Mouse (Mus musculus): ENCODE results near the gene Wdr1. TPM values are rescaled to one million over a fixed set of nuclear protein-coding genes. Genes with fewer than 3 reads are reported as not detected.

Wdr1 gene
- polyA plus RNA-seq, 1 experiment from 2014 or later, result 143 TPM

DNA sequence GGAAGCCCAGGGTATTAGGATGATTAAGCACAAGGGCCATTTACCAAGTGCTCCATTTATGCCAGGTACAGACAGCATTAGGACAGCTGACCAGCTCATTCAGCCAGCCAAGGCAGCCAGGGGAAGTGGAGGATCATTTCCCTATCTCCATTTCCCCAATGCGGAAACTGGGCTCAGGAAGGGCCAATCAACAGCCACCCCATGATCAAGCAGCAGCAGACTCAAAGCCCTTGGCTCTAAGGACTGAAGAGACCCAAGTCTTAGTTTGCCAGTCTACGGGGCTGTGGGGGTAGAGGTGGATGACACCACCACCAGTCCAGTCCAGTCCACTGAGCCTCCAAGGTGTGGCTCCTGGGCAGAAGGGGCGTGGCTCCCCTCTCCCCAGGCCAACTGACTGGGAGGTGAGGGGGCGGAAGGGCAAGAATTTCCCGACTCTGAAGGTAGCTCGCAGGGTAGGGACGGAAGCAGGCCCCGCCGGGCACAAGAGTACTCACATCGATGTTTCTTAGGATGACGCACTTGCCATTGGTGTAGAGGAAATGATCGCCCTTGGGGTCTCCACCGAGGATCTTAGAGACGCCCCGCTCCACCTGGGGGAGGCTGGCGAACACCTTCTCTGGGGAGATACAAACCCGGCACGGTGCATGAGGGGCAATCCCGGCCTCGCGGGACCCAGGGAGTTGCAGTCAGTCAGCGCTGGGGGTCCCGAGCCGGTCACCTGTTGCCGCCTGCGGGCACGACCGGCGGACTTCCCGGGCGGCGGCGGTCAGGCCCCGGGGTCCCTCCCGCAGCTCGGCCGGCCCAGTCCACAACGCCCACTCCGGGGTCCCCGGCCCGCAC lies 2.2 kb downstream of the Wdr1 start:
- peak overlapping the region; percentile 92 for H3K4me2 ChIP-seq (replicated peaks)
- H3K9ac ChIP-seq (replicated peaks), result peak overlapping the region; percentile 92
- peaks cover 39% of the 10 kb centered on the region for H3K36me3 ChIP-seq
- H3K4me3 ChIP-seq (replicated peaks), result peak overlapping the region; percentile 91
- H3K27me3 ChIP-seq, result no peaks in the 10 kb centered on the region
- H3K9me3 ChIP-seq, result no peaks in the 10 kb centered on the region
- 1% methylated on average over 41 of the region's 41 CpGs for WGBS
- peaks cover 35% of the 10 kb centered on the region for H3K4me1 ChIP-seq (replicated peaks)
- peak overlapping the region; percentile 88 for H3K27ac ChIP-seq
- ATAC-seq, result peak; percentile 63

DNA sequence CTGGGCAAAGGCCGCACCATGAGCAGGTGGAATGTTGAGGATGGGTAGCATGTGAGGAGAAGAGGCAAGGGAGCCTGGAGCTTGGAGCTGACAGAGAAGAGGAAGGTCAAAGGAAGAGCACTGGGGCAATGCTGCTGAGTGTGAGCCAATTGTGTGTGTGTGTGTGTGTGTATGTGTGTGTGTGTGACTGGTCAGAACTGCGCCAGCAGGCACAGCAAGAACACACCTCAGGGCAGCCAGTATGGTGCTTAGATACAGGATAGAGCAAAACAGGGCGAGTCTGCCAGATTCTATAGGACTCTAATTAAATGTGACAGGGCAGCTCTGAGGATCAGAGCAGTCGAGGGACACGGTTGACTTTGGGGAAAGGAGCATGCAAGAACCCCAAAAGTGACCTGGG lies 4.2 kb downstream of the Wdr1 start:
- Histone ChIP-seq H3K36me3 (peaks cover 57% of the 10 kb centered on the region), H3K4me1 (replicated peaks) (peaks cover 42% of the 10 kb centered on the region), H3K27me3 (no peaks in the 10 kb centered on the region), H3K27ac (no peak overlapping the region), H3K9ac (replicated peaks) (0 out of 2 replicates have a peak overlapping the region, but pooled peaks have one; percentile 23), H3K4me3 (replicated peaks) (no peak overlapping the region), H3K4me2 (replicated peaks) (no peak overlapping the region), H3K9me3 (no peaks in the 10 kb centered on the region)
- ATAC-seq, result no peak
- 90% methylated on average over 5 of the region's 5 CpGs for WGBS

DNA sequence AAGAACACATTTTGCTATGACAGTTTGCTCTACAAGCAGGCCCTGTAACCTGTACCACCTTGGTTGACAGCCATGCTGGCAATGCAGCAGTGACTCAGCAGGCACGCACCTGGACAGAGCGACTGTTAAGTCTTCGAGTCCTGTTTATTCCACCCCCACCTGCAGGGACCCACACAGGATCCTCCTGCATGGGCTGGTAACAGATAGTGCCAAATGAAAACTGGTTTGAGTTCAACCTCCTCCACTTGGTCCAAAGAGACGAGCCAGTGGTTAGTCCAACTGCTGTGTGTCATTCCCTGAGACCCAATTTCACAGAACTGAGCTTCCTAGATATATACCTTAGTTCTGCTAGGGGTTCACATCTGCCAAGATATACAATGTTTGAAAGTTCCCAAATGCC lies 5.2 kb downstream of the Wdr1 start:
- no peak overlapping the region for H3K4me3 ChIP-seq (replicated peaks)
- no peak overlapping the region for H3K27ac ChIP-seq
- ATAC-seq, result no peak
- H3K9ac ChIP-seq (replicated peaks), result no peak overlapping the region
- peaks cover 42% of the 10 kb centered on the region for H3K4me1 ChIP-seq (replicated peaks)
- H3K36me3 ChIP-seq, result peaks cover 62% of the 10 kb centered on the region
- no peak overlapping the region for H3K4me2 ChIP-seq (replicated peaks)
- H3K27me3 ChIP-seq, result no peaks in the 10 kb centered on the region
- 98% methylated on average over 4 of the region's 4 CpGs for WGBS
- H3K9me3 ChIP-seq, result no peaks in the 10 kb centered on the region

DNA sequence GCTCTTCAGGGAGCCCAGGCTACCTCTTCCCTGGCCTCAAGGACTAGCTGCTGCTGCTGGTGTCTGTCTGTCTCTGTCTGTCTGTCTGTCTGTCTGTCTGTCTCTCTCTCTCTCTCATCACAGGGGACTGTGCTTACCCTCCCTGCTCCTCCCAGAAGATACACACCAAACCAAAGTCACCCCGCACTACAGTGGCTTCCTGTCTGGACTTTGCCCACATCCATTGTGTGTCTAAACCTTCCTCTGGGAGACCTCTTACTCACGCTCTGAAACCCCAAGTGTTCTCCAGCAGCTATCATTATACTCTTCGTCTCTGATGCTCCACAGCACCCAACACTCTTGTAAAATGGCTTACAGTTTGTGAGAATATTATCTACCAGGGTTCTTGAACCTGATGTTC lies 6.6 kb downstream of the Wdr1 start:
- WGBS, result 95% methylated on average over 3 of the region's 3 CpGs
- H3K36me3 ChIP-seq, result peaks cover 73% of the 10 kb centered on the region
- no peak for ATAC-seq

DNA sequence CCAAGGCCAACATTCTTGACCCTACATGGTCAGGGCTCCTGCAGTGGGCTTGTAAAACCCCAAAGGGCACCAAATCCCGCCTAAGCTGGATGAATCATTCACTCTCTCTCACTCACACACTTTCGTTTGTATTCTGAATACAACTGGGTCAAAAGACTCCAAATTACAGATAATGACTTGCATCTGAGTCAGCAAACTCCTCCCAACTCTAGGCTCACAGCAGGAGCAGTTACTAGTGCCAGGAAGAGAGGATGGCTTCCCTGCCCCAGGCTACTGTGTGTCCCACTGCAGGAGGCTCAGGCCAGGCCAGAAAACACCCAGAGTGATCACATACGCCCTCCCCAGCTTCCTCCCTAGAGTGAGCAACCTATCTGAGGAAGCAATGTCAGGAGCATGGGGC lies 9.1 kb downstream of the Wdr1 start:
- H3K9me3 ChIP-seq, result no peaks in the 10 kb centered on the region
- peaks cover 14% of the 10 kb centered on the region for H3K4me1 ChIP-seq (replicated peaks)
- 68% methylated on average over 3 of the region's 3 CpGs for WGBS
- H3K4me3 ChIP-seq (replicated peaks), result no peak overlapping the region
- H3K36me3 ChIP-seq, result peaks cover 88% of the 10 kb centered on the region
- H3K27ac ChIP-seq, result no peak overlapping the region
- no peaks in the 10 kb centered on the region for H3K27me3 ChIP-seq
- no peak overlapping the region for H3K4me2 ChIP-seq (replicated peaks)
- H3K9ac ChIP-seq (replicated peaks), result no peak overlapping the region
- no peak for ATAC-seq

More for the DNA sequence above, 6.6 kb downstream of the Wdr1 start:
- Histone ChIP-seq H3K4me2 (replicated peaks) (no peak overlapping the region), H3K4me3 (replicated peaks) (no peak overlapping the region), H3K9me3 (no peaks in the 10 kb centered on the region), H3K4me1 (replicated peaks) (peaks cover 34% of the 10 kb centered on the region), H3K9ac (replicated peaks) (no peak overlapping the region), H3K27ac (no peak overlapping the region), H3K27me3 (no peaks in the 10 kb centered on the region)

DNA sequence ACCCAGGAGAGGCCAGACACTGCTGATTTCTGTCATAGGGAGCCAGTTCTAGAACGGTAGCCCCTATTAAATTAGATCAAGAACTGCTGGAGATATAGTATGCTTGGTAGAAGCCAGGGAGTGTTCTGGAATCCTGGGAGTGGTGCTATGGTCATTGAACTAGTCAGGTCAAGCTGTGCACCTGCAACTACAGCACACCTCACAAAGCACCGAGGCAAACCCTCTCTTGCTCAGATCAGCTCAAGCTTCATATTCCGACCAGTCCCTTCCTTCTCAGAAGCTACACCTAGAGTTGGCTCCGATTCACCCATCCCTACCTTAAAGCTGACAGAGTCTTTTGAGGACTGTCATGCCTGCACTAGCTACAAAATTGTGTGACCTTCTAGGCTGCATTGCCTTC lies 9.5 kb downstream of the Wdr1 start:
- no peak overlapping the region for H3K4me2 ChIP-seq (replicated peaks)
- WGBS, result 95% methylated on average over 4 of the region's 4 CpGs
- no peaks in the 10 kb centered on the region for H3K27me3 ChIP-seq
- no peak overlapping the region for H3K4me3 ChIP-seq (replicated peaks)
- no peak overlapping the region for H3K9ac ChIP-seq (replicated peaks)
- H3K27ac ChIP-seq, result no peak overlapping the region
- ATAC-seq, result no peak
- peaks cover 10% of the 10 kb centered on the region for H3K4me1 ChIP-seq (replicated peaks)
- H3K36me3 ChIP-seq, result peaks cover 88% of the 10 kb centered on the region
- H3K9me3 ChIP-seq, result no peaks in the 10 kb centered on the region

DNA sequence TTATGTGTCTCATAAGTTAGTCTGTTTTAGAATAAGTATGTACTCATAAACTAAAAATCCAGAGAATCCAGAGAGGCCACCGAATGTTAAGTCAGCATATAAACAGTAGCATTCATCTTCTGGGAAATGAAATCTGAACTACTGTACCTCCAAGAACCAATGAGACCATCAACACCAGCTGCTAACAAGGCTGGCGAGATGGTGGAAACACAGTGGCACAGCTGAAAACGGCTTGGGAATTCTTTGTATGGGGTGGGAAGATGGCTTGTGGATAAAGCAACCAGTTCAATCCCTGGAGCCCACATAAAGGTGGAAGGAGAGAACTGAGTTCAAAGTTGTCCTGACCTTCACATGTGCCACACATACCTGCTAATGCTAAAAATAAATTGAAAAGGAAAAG lies 10.4 kb downstream of the Wdr1 start:
- no peak for ATAC-seq
- H3K9ac ChIP-seq (replicated peaks), result no peak overlapping the region
- no peak overlapping the region for H3K27ac ChIP-seq
- no peak overlapping the region for H3K4me2 ChIP-seq (replicated peaks)
- peaks cover 7% of the 10 kb centered on the region for H3K4me1 ChIP-seq (replicated peaks)
- no peaks in the 10 kb centered on the region for H3K27me3 ChIP-seq
- no peaks in the 10 kb centered on the region for H3K9me3 ChIP-seq
- H3K4me3 ChIP-seq (replicated peaks), result no peak overlapping the region
- H3K36me3 ChIP-seq, result peaks cover 88% of the 10 kb centered on the region
- WGBS, result 87% methylated on average over 3 of the region's 3 CpGs

DNA sequence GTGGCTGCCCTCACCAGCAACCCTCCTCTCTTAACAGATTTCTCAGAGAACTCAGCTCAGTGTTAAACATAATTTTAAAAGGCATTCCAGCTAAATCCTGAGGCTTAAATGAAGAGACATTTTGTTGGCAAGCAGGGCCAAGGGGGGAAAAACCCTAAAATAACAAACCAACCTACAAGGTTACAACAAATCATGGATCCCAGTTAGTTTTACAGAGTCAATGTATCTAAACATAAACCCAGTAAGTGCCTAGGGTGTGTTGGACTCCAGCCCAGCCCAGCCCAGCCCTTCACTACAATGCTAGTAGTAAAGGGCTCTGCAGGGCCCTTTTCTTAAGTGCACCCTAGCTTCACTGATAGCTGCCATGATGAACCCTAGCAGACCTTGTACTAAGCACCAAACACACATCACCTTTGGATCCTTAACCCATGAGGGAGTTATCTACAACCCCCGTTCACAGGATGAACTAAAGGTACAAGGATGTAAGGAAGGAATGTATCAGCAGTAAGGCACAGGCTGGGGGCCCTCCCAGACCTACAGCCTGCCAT lies 12.7 kb downstream of the Wdr1 start:
- no peaks in the 10 kb centered on the region for H3K27me3 ChIP-seq
- H3K4me2 ChIP-seq (replicated peaks), result no peak overlapping the region
- H3K36me3 ChIP-seq, result peaks cover 90% of the 10 kb centered on the region
- 96% methylated on average over 1 of the region's 1 CpGs for WGBS
- peaks cover 7% of the 10 kb centered on the region for H3K4me1 ChIP-seq (replicated peaks)
- no peaks in the 10 kb centered on the region for H3K9me3 ChIP-seq
- ATAC-seq, result no peak
- no peak overlapping the region for H3K27ac ChIP-seq
- H3K9ac ChIP-seq (replicated peaks), result no peak overlapping the region
- no peak overlapping the region for H3K4me3 ChIP-seq (replicated peaks)

DNA sequence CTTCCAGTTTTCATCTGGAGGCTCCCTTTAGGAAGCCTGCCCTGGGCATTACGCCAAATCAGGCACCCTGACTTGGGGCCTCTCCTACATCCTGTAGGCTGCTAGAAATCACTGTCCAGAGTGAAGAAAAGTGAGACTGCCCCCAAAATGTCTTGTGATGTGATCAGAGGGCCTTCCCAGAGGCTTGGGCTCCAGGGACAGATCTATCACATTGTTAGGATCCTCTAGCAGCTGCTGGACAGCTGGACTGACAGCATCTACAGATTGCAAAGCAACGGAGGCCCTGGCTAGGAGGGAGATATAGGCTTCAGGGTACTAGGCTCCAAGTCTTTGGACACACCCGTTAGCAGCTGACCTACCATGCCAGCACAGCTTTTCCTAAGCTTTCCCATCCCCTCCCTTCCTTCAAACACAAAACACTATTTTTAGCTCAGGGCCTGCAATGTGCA lies 13.5 kb downstream of the Wdr1 start:
- Histone ChIP-seq H3K27ac (no peak overlapping the region), H3K4me3 (replicated peaks) (no peak overlapping the region), H3K36me3 (peaks cover 90% of the 10 kb centered on the region), H3K4me2 (replicated peaks) (no peak overlapping the region), H3K27me3 (no peaks in the 10 kb centered on the region), H3K9ac (replicated peaks) (no peak overlapping the region), H3K9me3 (no peaks in the 10 kb centered on the region), H3K4me1 (replicated peaks) (peaks cover 3% of the 10 kb centered on the region)
- no peak for ATAC-seq
- 81% methylated on average over 3 of the region's 3 CpGs for WGBS

DNA sequence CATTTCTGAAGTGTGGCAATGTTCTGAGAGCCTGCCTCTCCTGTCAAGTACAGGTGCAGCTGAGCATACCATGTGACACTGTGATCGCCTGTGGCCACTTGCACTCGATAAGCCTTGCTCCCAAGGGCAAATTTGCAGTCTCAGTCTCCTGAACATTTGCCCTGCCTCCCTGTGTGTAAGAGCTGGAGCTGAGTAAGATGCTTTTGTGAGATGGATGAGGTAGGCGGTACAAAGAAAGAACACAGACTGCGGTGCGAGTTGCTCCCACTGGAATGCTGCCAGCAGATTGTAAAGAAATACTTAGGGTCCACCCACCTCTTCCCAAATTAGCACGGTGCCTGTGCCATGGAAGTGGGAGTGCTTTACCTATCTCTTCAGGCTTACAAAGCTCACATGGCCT lies 15.6 kb downstream of the Wdr1 start:
- WGBS, result 77% methylated on average over 6 of the region's 6 CpGs
- H3K4me1 ChIP-seq (replicated peaks), result no peaks in the 10 kb centered on the region
- no peaks in the 10 kb centered on the region for H3K27me3 ChIP-seq
- no peak overlapping the region for H3K27ac ChIP-seq
- H3K4me2 ChIP-seq (replicated peaks), result no peak overlapping the region
- no peak overlapping the region for H3K9ac ChIP-seq (replicated peaks)
- H3K9me3 ChIP-seq, result no peaks in the 10 kb centered on the region
- ATAC-seq, result no peak
- peaks cover 97% of the 10 kb centered on the region for H3K36me3 ChIP-seq
- no peak overlapping the region for H3K4me3 ChIP-seq (replicated peaks)

DNA sequence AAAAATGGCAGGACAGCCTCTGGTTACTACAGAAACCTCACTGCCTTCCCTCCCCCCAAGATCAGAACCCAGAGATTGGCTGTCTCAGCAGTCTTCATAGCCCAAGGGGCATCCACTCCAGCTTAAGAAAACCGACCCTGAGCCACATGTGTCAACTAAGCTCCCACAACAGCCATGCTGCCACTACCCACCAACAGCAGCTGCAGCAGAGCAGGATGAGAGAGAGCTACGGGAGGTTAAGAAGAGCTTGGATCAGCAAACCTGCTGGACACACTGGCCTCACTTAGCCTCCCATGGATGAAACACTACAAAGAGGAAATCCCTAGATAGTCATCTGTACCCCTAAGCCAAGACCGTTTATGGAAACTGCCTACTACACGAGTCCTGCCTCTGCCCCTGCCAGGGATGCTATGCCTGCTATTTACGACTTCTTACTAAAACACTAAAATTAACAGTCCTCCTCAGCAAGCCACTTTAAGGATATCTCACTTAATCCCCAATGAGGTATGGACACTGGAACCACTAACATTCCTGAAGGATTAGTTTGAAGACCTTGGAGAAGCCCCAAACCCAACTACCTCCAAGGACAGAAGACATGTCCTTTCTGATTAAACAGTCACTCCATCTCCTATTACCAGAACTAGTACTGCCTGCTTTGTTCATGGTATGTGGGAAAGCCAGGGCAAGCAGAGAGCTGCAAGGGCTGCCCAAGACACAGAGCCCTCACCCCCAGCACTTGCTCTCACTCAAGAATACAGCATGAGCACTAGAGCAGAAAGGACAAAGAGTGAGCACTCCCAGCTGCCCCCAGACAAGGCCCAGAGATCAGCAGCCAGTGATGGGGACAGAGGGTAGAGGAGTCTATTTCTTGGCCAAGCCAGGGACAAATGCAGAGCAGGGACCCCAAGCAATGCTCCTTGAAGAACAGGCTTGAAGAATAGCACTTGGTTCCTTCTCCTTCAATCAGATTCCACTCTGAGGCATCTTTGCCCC lies 18.3 kb downstream of the Wdr1 start:
- no peak overlapping the region for H3K4me2 ChIP-seq (replicated peaks)
- H3K9me3 ChIP-seq, result no peaks in the 10 kb centered on the region
- no peak for ATAC-seq
- H3K27me3 ChIP-seq, result no peaks in the 10 kb centered on the region
- no peaks in the 10 kb centered on the region for H3K4me1 ChIP-seq (replicated peaks)
- no peak overlapping the region for H3K4me3 ChIP-seq (replicated peaks)
- H3K9ac ChIP-seq (replicated peaks), result no peak overlapping the region
- WGBS, result 82% methylated on average over 5 of the region's 5 CpGs
- H3K36me3 ChIP-seq, result peaks cover 100% of the 10 kb centered on the region
- no peak overlapping the region for H3K27ac ChIP-seq

All from midbrain, embryonic 13.5 days (tissue).